Mouse (Mus musculus) heart, adult 2 months (tissue): ENCODE measurements around the gene Pds5a.

Experiments
- CTCF ChIP-seq: fragments of 200-600 bp; IDR thresholded peaks from 2 replicates; pipeline ENCODE4 v1.8.1; 2022; ENCODE audit warnings: antibody characterized with exemption, mild to moderate bottlenecking, moderate library complexity
- EP300 ChIP-seq: fragments of 200-500 bp; IDR thresholded peaks from 2 replicates; pipeline ENCODE4 v1.6.1; 2011; ENCODE audit warnings: low read depth, low read length, control low read depth; ENCODE audit not compliant: insufficient read depth
- POLR2A ChIP-seq: fragments of 200-500 bp; IDR thresholded peaks from 2 replicates; pipeline ENCODE4 v1.6.1; 2011; ENCODE audit warnings: mild to moderate bottlenecking, low read depth, low read length, control low read depth; ENCODE audit not compliant: insufficient read depth

DNA sequence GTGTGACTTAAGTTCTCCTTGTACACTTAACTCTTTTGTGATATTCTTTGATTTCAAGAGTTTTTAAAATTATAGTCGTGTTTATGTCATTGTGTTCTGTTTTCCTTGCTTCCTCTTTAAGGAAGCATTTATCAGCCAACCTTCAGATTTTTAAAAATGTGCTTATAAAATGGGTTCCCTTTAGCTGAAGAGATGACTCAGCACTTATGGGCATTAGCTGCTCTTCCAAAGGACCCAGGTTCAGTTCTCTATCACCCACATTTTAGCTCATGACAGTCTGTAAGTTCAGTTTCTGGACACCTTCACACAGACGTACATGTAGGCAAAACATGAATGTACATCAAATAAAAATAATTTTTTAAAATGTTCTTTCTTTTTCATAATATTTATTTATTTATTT is 105.7 kb downstream of the Pds5a start:
- no peak for TF ChIP-seq EP300
- TF ChIP-seq POLR2A, result no peak
- no peak for TF ChIP-seq CTCF
